Mouse (Mus musculus): ENCODE data around the gene Bcl2l1.

The Bcl2l1 gene

DNA sequence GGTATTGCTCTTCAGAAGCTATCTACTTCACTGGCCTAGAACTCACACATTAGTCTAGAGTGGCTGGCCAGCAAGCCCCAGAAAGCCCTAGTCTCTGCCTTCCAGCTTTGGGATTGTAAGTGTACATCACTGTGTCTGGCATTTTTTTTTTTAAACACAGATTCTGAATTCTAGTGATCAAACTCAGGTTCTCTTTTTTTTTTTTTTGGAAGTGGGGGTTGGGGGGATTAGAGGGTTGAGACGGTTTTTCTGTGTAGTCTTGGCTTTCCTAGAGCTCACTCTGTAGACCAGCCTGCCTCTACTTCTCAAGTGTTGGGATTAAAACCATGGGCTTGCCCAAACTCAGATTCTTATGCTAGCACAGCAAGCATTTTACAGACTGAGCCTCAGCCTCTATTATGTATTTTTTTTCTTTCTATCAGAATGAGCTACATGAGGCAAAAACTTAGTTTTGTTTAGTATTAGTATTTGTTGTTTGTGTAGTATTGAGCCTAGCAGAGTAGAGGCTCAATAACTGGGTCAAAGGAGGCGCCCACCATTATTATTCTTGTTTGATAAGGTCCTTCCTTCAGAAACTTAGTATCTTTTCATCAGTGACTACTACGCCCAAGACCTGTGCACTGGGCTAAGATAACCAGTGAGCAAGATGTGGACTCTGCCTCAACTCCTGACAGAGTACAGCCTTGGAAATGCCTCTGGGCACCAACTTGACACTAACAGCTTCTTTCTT is 6.9 kb downstream of the Bcl2l1 start:
- no peak for DNase-seq (ENCODE audit: low spot score)

DNA sequence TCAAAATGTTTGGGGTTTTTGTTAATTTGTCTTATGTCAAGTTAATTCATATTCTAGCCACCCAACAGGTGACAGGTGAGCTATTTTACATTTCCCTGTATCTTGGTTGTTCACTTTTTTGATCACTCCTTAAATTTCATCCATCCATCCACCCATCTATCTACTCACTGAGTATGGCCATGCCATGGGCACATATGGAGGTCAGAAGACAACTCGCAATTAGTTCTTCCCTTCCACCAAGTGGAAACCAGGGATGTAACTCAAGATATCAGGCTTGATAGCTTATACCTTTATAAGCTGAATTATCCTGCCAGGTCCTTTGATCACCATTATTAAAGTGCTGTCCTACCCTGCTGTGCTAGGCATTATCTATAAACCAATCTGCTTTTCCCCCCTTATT is 7.8 kb downstream of the Bcl2l1 start:
- DNase-seq (ENCODE audit: low spot score): no peak

DNA sequence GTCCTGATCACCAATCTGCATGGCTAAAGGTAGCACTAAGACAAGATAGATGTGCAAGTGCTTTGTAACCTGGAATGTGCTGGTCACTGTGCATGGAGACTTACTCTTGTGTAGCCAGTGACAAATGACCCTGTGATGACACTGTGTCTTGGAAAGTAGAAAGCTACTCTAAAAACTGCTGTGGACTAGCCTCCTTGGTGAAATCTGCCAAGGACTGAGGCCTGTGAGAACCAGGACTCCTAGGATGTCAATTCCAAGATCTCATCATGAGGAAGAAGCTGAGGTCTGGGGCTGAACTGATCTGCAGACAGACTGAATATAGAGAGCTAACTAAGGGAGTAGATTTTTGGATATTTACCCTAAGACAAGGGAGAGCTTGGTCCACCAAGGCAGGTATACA is 10.0 kb downstream of the Bcl2l1 start:
- DNase-seq (ENCODE audit: low spot score): no peak

GRCm38 (mm10) chr2:152821023-152821422 is 10.5 kb downstream of the Bcl2l1 start:
- peak; percentile 41 for DNase-seq (ENCODE audit: low spot score)

- DNase-seq (ENCODE audit: low spot score): peak; percentile 52
These were observed 11.2 kb downstream of the Bcl2l1 start for GRCm38 (mm10) chr2:152820369-152820768.

- no peak for DNase-seq (ENCODE audit: low spot score)
These were observed 11.6 kb downstream of the Bcl2l1 start for GRCm38 (mm10) chr2:152819926-152820325.

GRCm38 (mm10) chr2:152819097-152819624 is 12.4 kb downstream of the Bcl2l1 start:
- DNase-seq (ENCODE audit: low spot score): no peak

DNA sequence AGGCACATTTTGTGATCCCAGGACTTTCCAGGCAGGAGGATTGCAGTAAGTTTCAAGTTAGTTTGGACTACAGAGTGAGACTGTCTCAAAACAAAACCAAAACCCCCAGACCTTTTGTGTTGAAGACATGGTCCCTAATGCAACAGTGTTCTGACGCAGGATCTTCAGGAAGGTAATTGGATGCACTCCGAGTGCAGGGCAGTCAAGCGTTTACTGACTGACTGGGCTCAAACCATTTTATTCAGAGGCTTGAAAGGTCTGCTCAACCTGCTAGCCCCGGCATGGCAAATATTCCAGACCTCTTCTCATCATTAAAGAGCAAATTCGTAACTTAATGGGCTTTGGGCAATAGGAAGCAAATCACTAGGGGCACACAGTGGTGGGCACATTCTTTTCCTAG is 12.8 kb downstream of the Bcl2l1 start:
- DNase-seq (ENCODE audit: low spot score): no peak

GRCm38 (mm10) chr2:152817596-152818291 is 13.8 kb downstream of the Bcl2l1 start:
- peak; percentile 20 for DNase-seq (ENCODE audit: low spot score)

DNA sequence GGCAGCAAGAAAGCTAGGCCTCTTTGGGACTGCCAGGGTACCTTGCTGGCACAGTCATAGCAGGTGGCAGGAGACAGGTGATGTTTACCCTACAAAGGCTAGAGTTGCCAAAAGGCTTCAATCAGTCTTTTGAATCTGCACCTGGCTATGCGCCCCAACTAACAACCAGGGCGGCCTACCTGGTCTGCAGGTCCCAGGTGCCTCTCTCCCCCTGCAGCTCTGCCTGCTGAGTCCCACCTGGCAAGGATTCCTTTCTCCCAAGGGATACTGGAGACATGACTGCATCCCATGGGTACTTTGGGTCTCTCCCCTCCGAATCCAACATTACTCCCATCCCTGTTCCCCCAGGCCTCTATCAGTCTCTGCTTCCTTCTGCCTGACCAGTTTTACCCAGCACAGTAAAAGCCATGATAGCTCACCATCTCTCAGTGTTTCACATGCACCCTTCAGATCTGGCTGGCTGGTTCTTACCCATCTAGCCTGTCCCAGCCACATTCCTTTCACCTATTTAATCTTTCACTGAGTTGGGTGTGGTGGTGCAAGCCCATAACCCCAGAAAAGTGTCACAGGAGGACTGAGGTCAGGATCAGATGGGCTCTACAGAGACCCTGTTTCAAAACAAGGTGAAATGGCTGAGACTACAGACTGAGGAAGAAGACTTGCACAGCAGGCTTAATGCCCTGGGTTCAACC is 14.7 kb downstream of the Bcl2l1 start:
- DNase-seq (ENCODE audit: low spot score): peak; percentile 27

GRCm38 (mm10) chr2:152815879-152816656 is 15.5 kb downstream of the Bcl2l1 start:
- DNase-seq (ENCODE audit: low spot score): no peak

DNA sequence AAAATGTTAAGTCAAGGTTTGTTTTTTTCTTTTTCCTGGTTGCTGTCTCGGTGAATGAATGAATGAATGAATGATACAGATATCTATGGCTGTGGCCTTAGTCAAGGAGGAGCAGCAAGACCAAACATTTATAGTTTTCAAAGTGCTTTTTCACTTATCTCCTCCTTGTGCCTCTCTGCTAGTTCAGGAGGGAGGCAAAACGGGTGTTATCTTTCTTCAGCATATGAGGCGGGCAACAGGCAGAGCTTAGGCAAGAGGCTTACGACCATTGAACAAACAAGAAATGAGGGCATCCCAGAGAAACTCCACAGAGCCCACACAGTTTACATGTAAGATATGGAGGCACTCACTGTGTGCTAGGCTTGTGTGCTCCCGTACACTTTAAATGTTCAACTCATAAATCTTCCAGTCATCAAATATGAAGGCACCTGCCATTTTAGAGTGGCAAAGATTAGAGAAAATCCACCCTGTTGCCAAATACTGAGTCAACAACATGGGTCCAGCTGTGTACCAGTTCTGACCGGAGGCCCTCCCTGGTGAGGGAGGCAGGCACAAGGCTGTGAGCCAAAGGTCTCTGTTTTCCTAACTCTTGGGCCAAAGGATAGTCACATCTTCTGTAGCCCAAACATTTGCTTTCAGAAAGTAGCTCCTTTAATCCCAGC is 17.2 kb downstream of the Bcl2l1 start:
- no peak for DNase-seq (ENCODE audit: low spot score)

GRCm38 (mm10) chr2:152813232-152813631 is 18.3 kb downstream of the Bcl2l1 start:
- no peak for DNase-seq (ENCODE audit: low spot score)

GRCm38 (mm10) chr2:152811336-152812165 is 20.0 kb downstream of the Bcl2l1 start:
- no peak for DNase-seq (ENCODE audit: low spot score)

GRCm38 (mm10) chr2:152810158-152810941 is 21.2 kb downstream of the Bcl2l1 start:
- no peak for DNase-seq (ENCODE audit: low spot score)

DNA sequence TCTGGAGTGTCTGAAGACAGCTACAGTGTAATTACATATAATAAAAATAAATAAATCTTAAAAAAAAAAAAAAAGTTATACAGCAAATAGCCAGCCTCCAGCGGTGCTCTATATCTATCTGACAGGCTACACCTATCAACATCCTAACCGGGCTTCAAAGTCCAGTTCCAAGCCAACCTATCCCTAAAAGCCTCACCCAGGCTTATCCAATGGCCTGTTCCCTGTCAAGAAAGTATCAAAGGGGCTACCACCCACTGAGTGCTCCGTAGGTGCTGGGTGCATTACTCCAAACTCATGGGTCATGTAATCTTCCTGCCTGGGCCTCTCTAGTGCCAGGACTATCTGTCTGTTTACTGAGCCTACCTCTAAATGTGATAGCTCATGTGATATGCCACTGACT is 23.4 kb downstream of the Bcl2l1 start:
- no peak for DNase-seq (ENCODE audit: low spot score)

- no peak for DNase-seq (ENCODE audit: low spot score)
These were observed 25.5 kb downstream of the Bcl2l1 start for GRCm38 (mm10) chr2:152806037-152806436.

DNA sequence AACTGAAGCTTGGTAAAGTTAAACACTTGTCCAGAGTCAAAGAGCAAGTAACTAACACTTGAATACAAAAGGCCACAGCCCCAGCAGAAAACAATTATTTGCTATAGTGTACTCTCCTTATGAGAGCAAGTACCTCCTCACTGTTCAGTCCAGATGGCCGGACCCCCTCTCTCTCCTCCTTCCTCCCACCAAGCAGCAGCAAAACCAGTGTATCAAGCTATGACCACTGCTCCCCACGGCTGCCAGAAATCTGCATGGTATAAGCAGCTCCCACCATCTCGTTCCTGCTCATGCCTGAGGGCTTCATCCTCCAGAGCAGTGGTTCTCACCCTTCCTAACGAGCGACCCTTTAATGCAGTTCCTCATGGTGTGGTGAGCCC is 26.4 kb downstream of the Bcl2l1 start:
- DNase-seq (ENCODE audit: low spot score): no peak

- no peak for DNase-seq (ENCODE audit: low spot score)
These were observed 27.0 kb downstream of the Bcl2l1 start for GRCm38 (mm10) chr2:152804408-152805110.
